Mouse (Mus musculus) kidney, adult 2 months (tissue): Measurements from ENCODE around the gene Pwwp2a.

Experiments
- CTCF ChIP-seq: fragments of 200-500 bp; conservative IDR thresholded peaks from 2 replicates; pipeline ENCODE4 v1.5.1; 2011; ENCODE audit warnings: low read depth, mild to moderate bottlenecking, control low read depth, low read length, moderate library complexity, mixed read lengths; ENCODE audit not compliant: insufficient read depth, insufficient read length
- POLR2A ChIP-seq: fragments of 200-500 bp; IDR thresholded peaks from one replicate; pipeline ENCODE4 v1.6.1; 2011; ENCODE audit warnings: low read depth, low read length, control low read depth

DNA sequence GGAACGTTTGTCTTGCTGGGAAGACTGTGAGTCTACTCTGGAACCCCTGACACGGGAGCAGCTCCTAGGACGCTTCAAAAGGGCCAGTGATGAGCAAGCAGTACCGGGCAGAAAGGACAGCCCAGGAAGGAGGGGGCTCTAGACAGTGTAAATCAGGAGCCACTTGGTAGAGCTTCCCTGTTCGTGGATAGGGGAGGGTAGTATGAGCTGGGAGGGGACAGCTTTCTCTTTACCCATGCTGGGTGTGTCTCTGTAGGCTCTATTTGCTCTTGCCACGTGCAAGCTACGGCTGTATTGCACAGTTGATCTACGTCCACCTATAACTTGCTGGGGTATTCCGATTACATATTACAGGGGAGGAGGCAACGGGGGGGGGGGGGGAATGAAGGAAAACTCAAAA lies 25.3 kb upstream of the Pwwp2a start:
- no peak for TF ChIP-seq CTCF
- TF ChIP-seq POLR2A = no peak
